Mouse (Mus musculus): ENCODE measurements at regions not wholly inside any gene's neighbourhood (a gene's known extent, or its start where the extent isn't known, plus 50 kb on each side); places are given as distances from the start of the nearest gene placed in this dataset.

- peak; percentile 30; the same call in 1 of the 2 replicates for ATAC-seq (ENCODE audit: poor library complexity, severe bottlenecking)
Observed at GRCm38 (mm10) chr6:24037919-24038318, 68.1 kb upstream of the Tas2r118 start.

GRCm38 (mm10) chr6:24026352-24026751 is 56.5 kb upstream of the Tas2r118 start:
- ATAC-seq (ENCODE audit: poor library complexity, severe bottlenecking): no peak

GRCm38 (mm10) chr6:24025721-24026120 is 55.9 kb upstream of the Tas2r118 start:
- ATAC-seq (ENCODE audit: poor library complexity, severe bottlenecking): no peak
